Mouse (Mus musculus): ENCODE measurements around the gene Rps6ka5.

The Rps6ka5 gene

GRCm38 (mm10) chr12:100660076-100660475 is 66.7 kb downstream of the Rps6ka5 start:
- no peak for DNase-seq (ENCODE audit: low read depth, low spot score)

GRCm38 (mm10) chr12:100655972-100656371 is 70.8 kb downstream of the Rps6ka5 start:
- no peak for DNase-seq (ENCODE audit: low read depth, low spot score)

- no peak for DNase-seq (ENCODE audit: low read depth, low spot score)
Observed at GRCm38 (mm10) chr12:100641936-100642335, 84.8 kb downstream of the Rps6ka5 start.

- DNase-seq (ENCODE audit: low read depth, low spot score): no peak
Observed at GRCm38 (mm10) chr12:100640726-100641125, 86.1 kb downstream of the Rps6ka5 start.

- DNase-seq (ENCODE audit: low read depth, low spot score): no peak
Observed at GRCm38 (mm10) chr12:100639680-100640079, 87.1 kb downstream of the Rps6ka5 start.

- DNase-seq (ENCODE audit: low read depth, low spot score): no peak
Observed at GRCm38 (mm10) chr12:100637886-100638285, 88.9 kb downstream of the Rps6ka5 start.

- no peak for DNase-seq (ENCODE audit: low read depth, low spot score)
Observed at GRCm38 (mm10) chr12:100636733-100637132, 90.0 kb downstream of the Rps6ka5 start.

- DNase-seq (ENCODE audit: low read depth, low spot score): no peak
Observed at GRCm38 (mm10) chr12:100636299-100636633, 90.5 kb downstream of the Rps6ka5 start.

- DNase-seq (ENCODE audit: low read depth, low spot score): no peak
Observed at GRCm38 (mm10) chr12:100635601-100636298, 91.0 kb downstream of the Rps6ka5 start.

GRCm38 (mm10) chr12:100633231-100633630 is 93.6 kb downstream of the Rps6ka5 start:
- no peak for DNase-seq (ENCODE audit: low read depth, low spot score)

GRCm38 (mm10) chr12:100631286-100631685 is 95.5 kb downstream of the Rps6ka5 start:
- DNase-seq (ENCODE audit: low read depth, low spot score): no peak

GRCm38 (mm10) chr12:100629126-100629920 is 97.5 kb downstream of the Rps6ka5 start:
- DNase-seq (ENCODE audit: low read depth, low spot score): no peak

- no peak for DNase-seq (ENCODE audit: low read depth, low spot score)
Observed at GRCm38 (mm10) chr12:100626991-100627677, 99.6 kb downstream of the Rps6ka5 start.

GRCm38 (mm10) chr12:100626273-100626990 is 100.4 kb downstream of the Rps6ka5 start:
- no peak for DNase-seq (ENCODE audit: low read depth, low spot score)

- no peak for DNase-seq (ENCODE audit: low read depth, low spot score)
Observed at GRCm38 (mm10) chr12:100624854-100625447, 101.8 kb downstream of the Rps6ka5 start.

GRCm38 (mm10) chr12:100615251-100615650 is 111.5 kb downstream of the Rps6ka5 start:
- DNase-seq (ENCODE audit: low read depth, low spot score): no peak

GRCm38 (mm10) chr12:100613878-100614277 is 112.9 kb downstream of the Rps6ka5 start:
- DNase-seq (ENCODE audit: low read depth, low spot score): no peak

- DNase-seq (ENCODE audit: low read depth, low spot score): no peak
Observed at GRCm38 (mm10) chr12:100613192-100613700, 113.5 kb downstream of the Rps6ka5 start.

GRCm38 (mm10) chr12:100609766-100610165 is 117.0 kb downstream of the Rps6ka5 start:
- DNase-seq (ENCODE audit: low read depth, low spot score): no peak

- DNase-seq (ENCODE audit: low read depth, low spot score): no peak
Observed at GRCm38 (mm10) chr12:100609064-100609463, 117.7 kb downstream of the Rps6ka5 start.

GRCm38 (mm10) chr12:100606733-100607132 is 120.0 kb downstream of the Rps6ka5 start:
- DNase-seq (ENCODE audit: low read depth, low spot score): no peak
